Comparison of ENCODE assay signal across 8 mouse cellular contexts in genomic region chr8:108910843-108911242, GRCm38 (mm10).
DNase-seq lines count a peak whose midpoint lies in the region; ATAC-seq lines count a peak whose summit lies in the region.
"Had no signal": no experiment of that assay in that cellular context is flagged by ENCODE, and none has a peak within 500 bp of the region (broad histone marks: within the 10 kb centered on the region; RNA-seq: fewer than 3 reads in every experiment).

No protein-coding gene starts in this region.

- peaks cover 25% of the 10 kb centered on the region for H3K36me3 ChIP-seq in midbrain, embryonic 10.5 days
- no peaks in the 10 kb centered on the region for H3K36me3 ChIP-seq in midbrain, embryonic 11.5 days (ENCODE audit: control insufficient read depth, insufficient read depth, low read length)
- no peaks in the 10 kb centered on the region for H3K36me3 ChIP-seq in intestine, embryonic 15.5 days
- no peaks in the 10 kb centered on the region for H3K36me3 ChIP-seq in neural tube, embryonic 15.5 days

- peak overlapping the region; percentile 63; the same call in 1 of the 2 replicates for H3K27ac ChIP-seq in midbrain, embryonic 10.5 days (replicated peaks)
- H3K27ac ChIP-seq in midbrain, embryonic 11.5 days (ENCODE audit: low read depth, low read length): no peak overlapping the region
- H3K27ac ChIP-seq in intestine, embryonic 15.5 days: peak overlapping the region; percentile 67
- peak overlapping the region; percentile 37; the same call in 1 of the 2 replicates for H3K27ac ChIP-seq in neural tube, embryonic 15.5 days (replicated peaks)
- H3K27ac ChIP-seq: layer of hippocampus, adult 2 months had no signal

- H3K27me3 ChIP-seq in midbrain, embryonic 10.5 days (ENCODE audit: low read depth, poor library complexity, severe bottlenecking): no peaks in the 10 kb centered on the region
- H3K27me3 ChIP-seq in midbrain, embryonic 11.5 days (ENCODE audit: control insufficient read depth, insufficient read depth, low read length): no peaks in the 10 kb centered on the region
- no peaks in the 10 kb centered on the region for H3K27me3 ChIP-seq in intestine, embryonic 15.5 days (replicated peaks)
- no peaks in the 10 kb centered on the region for H3K27me3 ChIP-seq in neural tube, embryonic 15.5 days (replicated peaks)

- no peaks in the 10 kb centered on the region for H3K9me3 ChIP-seq in midbrain, embryonic 10.5 days (replicated peaks)
- H3K9me3 ChIP-seq in midbrain, embryonic 11.5 days (ENCODE audit: control insufficient read depth, low read length): no peaks in the 10 kb centered on the region
- no peaks in the 10 kb centered on the region for H3K9me3 ChIP-seq in intestine, embryonic 15.5 days
- no peaks in the 10 kb centered on the region for H3K9me3 ChIP-seq in neural tube, embryonic 15.5 days (replicated peaks)

- peaks cover 55% of the 10 kb centered on the region for H3K4me1 ChIP-seq in midbrain, embryonic 10.5 days
- H3K4me1 ChIP-seq in midbrain, embryonic 11.5 days (ENCODE audit: control insufficient read depth, insufficient read depth, low read length): peaks cover 27% of the 10 kb centered on the region
- H3K4me1 ChIP-seq in intestine, embryonic 15.5 days (replicated peaks): peaks cover 25% of the 10 kb centered on the region
- H3K4me1 ChIP-seq in neural tube, embryonic 15.5 days: peaks cover 34% of the 10 kb centered on the region

- no peak for ATAC-seq in midbrain, embryonic 11.5 days (ENCODE audit: low FRiP score)
- ATAC-seq in intestine, embryonic 15.5 days: no peak
- ATAC-seq in neural tube, embryonic 15.5 days (ENCODE audit: low FRiP score): no peak

- no peak overlapping the region for H3K9ac ChIP-seq in midbrain, embryonic 11.5 days (ENCODE audit: low read length)
- H3K9ac ChIP-seq in intestine, embryonic 15.5 days: no peak overlapping the region
- no peak overlapping the region for H3K9ac ChIP-seq in neural tube, embryonic 15.5 days (replicated peaks)

- H3K4me3 ChIP-seq in midbrain, embryonic 10.5 days: no peak overlapping the region
- H3K4me3 ChIP-seq in midbrain, embryonic 11.5 days (ENCODE audit: low read depth, low read length): no peak overlapping the region
- H3K4me3 ChIP-seq in intestine, embryonic 15.5 days (replicated peaks): no peak overlapping the region
- no peak overlapping the region for H3K4me3 ChIP-seq in neural tube, embryonic 15.5 days (replicated peaks)
- H3K4me3 ChIP-seq: layer of hippocampus, adult 2 months had no signal

- H3K4me2 ChIP-seq in midbrain, embryonic 11.5 days: no peak overlapping the region
- no peak overlapping the region for H3K4me2 ChIP-seq in intestine, embryonic 15.5 days (replicated peaks)
- no peak overlapping the region for H3K4me2 ChIP-seq in neural tube, embryonic 15.5 days

- WGBS in midbrain, embryonic 10.5 days: 85% methylated on average over 12 of the region's 12 CpGs
- 90% methylated on average over 12 of the region's 12 CpGs for WGBS in midbrain, embryonic 11.5 days
- 71% methylated on average over 12 of the region's 12 CpGs for WGBS in intestine, embryonic 15.5 days
- 84% methylated on average over 12 of the region's 12 CpGs for WGBS in neural tube, embryonic 15.5 days

- no peak for DNase-seq in midbrain, embryonic 10.5 days (ENCODE audit: low spot score)
- no peak for DNase-seq in midbrain, embryonic 11.5 days (ENCODE audit: low spot score, missing footprints)
- peak; percentile 55 for DNase-seq in heart, adult 8-10 months (ENCODE audit: low spot score)
- DNase-seq in right cerebral cortex, adult 2 months (ENCODE audit: low spot score in 2 of 2): no peak
- no peak for DNase-seq in ovary, postnatal 14 days (ENCODE audit: low spot score)
